9 mouse cellular contexts compared by ENCODE assay signal in the genomic region with DNA sequence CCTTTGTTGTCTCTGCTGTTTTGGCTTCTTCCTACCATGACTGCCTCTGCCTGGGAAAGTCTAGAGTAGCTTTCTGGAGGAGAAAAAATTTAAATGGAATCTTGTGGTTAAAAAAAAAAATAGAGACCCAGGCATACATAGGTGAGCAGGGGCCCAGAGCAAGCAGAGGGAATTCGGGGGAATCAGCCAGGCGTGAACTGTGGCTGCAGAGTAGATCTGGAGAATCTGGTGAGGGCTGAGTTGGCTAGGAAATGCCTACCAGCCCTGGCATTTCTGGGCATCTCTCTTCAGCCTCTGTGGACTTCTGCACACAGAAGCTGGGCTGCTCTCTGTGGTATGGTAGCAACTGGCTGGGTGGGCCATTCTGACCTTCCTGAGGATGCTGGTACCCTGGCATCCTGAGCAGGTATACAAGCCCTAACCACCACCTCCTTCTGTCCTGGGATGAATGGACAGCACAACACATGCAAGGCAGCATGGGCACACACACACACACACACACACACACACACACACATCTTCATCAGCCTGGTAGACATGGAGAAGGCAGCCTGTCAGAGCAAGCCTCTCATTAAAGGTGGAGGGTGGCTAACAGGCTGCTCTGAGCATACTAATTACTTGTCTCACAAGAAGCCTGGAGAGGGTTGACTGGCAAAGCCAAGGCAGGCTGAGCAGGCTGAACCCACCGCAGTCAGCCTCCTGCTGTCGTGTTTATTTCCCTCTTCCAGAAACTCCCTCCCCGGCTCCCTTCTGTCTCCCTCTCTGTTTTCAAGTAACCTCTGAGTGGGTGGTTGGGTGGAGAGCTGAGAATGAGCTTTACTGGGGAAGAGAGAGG. TPM values are rescaled to one million over a fixed set of nuclear protein-coding genes. Genes with fewer than 3 reads are reported as not detected.
DNase-seq lines count a peak whose midpoint lies in the region; ATAC-seq and TF ChIP-seq lines count a peak whose summit lies in the region.
"Had no signal": no experiment of that assay in that cellular context is flagged by ENCODE, and none has a peak within 500 bp of the region (broad histone marks: within the 10 kb centered on the region; RNA-seq: fewer than 3 reads in every experiment).

No protein-coding gene starts in this region.

- peak overlapping the region; percentile 87 for H3K27ac ChIP-seq in forebrain, embryonic 16.5 days (ENCODE audit: low read length)
- H3K27ac ChIP-seq in neural tube, embryonic 14.5 days (ENCODE audit: low read depth, low read length): peak overlapping the region; percentile 8; the same call in 1 of the 2 replicates
- no peak overlapping the region for H3K27ac ChIP-seq in gastrocnemius, adult 2 months
- H3K27ac ChIP-seq: liver, embryonic 13.5 days had no signal

- no peak overlapping the region for H3K4me2 ChIP-seq in forebrain, embryonic 16.5 days (ENCODE audit: low read length)
- no peak overlapping the region for H3K4me2 ChIP-seq in neural tube, embryonic 14.5 days (ENCODE audit: low read depth, low read length)
- H3K4me2 ChIP-seq: liver, embryonic 13.5 days had no signal

- 9% methylated on average over 5 of the region's 5 CpGs for WGBS in forebrain, embryonic 16.5 days
- WGBS in neural tube, embryonic 14.5 days: 27% methylated on average over 5 of the region's 5 CpGs

- H3K9me3 ChIP-seq in forebrain, embryonic 16.5 days (ENCODE audit: control insufficient read depth, low read length): no peaks in the 10 kb centered on the region
- no peaks in the 10 kb centered on the region for H3K9me3 ChIP-seq in neural tube, embryonic 14.5 days (ENCODE audit: control insufficient read depth, low read length)
- H3K9me3 ChIP-seq: liver, embryonic 13.5 days had no signal

- peak; percentile 48 to 50 for DNase-seq in cerebellum, postnatal 25 days
- peak; percentile 50 to 57 for DNase-seq in layer of hippocampus, postnatal 36 days
- DNase-seq in gastrocnemius, adult 2 months: no peak
- DNase-seq in heart, postnatal 14 days: no peak
- DNase-seq in adrenal gland, postnatal 14 days: no peak
- DNase-seq in ovary, adult 18-20 months (ENCODE audit: low spot score): no peak
- DNase-seq: liver, embryonic 13.5 days had no signal

- ATAC-seq in forebrain, embryonic 16.5 days: peak; percentile 98
- ATAC-seq in neural tube, embryonic 14.5 days (ENCODE audit: low read depth): peak; percentile 90

- H3K27me3 ChIP-seq in forebrain, embryonic 16.5 days (replicated peaks; ENCODE audit: control insufficient read depth, insufficient read depth, low read length): no peaks in the 10 kb centered on the region
- no peaks in the 10 kb centered on the region for H3K27me3 ChIP-seq in neural tube, embryonic 14.5 days (ENCODE audit: control insufficient read depth, insufficient read depth, low read length)

- H3K36me3 ChIP-seq in forebrain, embryonic 16.5 days (ENCODE audit: control insufficient read depth, insufficient read depth): no peaks in the 10 kb centered on the region
- H3K36me3 ChIP-seq in neural tube, embryonic 14.5 days (ENCODE audit: control insufficient read depth, insufficient read depth, low read length): no peaks in the 10 kb centered on the region
- H3K36me3 ChIP-seq: liver, embryonic 13.5 days had no signal

- H3K4me1 ChIP-seq in forebrain, embryonic 16.5 days (replicated peaks; ENCODE audit: control insufficient read depth, insufficient read depth, low read length): peaks cover 20% of the 10 kb centered on the region
- H3K4me1 ChIP-seq in neural tube, embryonic 14.5 days (ENCODE audit: control insufficient read depth, insufficient read depth, low read length): 0 out of 2 replicates have a peak, but pooled peaks cover 7% of the 10 kb centered on the region
- H3K4me1 ChIP-seq: liver, embryonic 13.5 days had no signal

- no peak for TF ChIP-seq CTCF in gastrocnemius, adult 2 months (IDR thresholded peaks at IDR 0.05)

- no peak overlapping the region for H3K4me3 ChIP-seq in forebrain, embryonic 16.5 days (replicated peaks; ENCODE audit: low read length)
- H3K4me3 ChIP-seq in neural tube, embryonic 14.5 days (ENCODE audit: low read depth, low read length): no peak overlapping the region
- no peak overlapping the region for H3K4me3 ChIP-seq in gastrocnemius, adult 2 months
- H3K4me3 ChIP-seq: liver, embryonic 13.5 days had no signal

- H3K9ac ChIP-seq in forebrain, embryonic 16.5 days (replicated peaks; ENCODE audit: low read depth, low read length): no peak overlapping the region
- no peak overlapping the region for H3K9ac ChIP-seq in neural tube, embryonic 14.5 days (replicated peaks; ENCODE audit: low read depth, low read length)
- H3K9ac ChIP-seq: liver, embryonic 13.5 days had no signal

- intact Hi-C loops in gastrocnemius, adult 2 months (cut with DNase I): no loop called here
- intact Hi-C loops in heart, postnatal 14 days (cut with DNase I): no loop called here

RNA-seq across cellular contexts. Expression of gene Gm973, which starts 19.1 kb away (rescaled TPM):
- 6.2 and 6.3 TPM in 2 replicates for polyA plus RNA-seq in forebrain, embryonic 16.5 days (2015; fragmentation: Nextera tagmentation; extraction: Ambion mirVana)
- total RNA-seq in layer of hippocampus, postnatal 36 days (2021): 10 to 100 TPM; 10.8 to 11.0 TPM
- 9.0 and 13.2 TPM in 2 replicates for polyA plus RNA-seq in neural tube, embryonic 14.5 days (2014; fragmentation: Nextera tagmentation; extraction: Ambion mirVana)
- 1 to 10 TPM in 1 of 2 experiments, under 1 TPM in 1; 0.75 to 1.7 TPM for total RNA-seq in gastrocnemius, adult 2 months (2021)
- under 1 TPM; 0.29 to 0.79 TPM for total RNA-seq in heart, postnatal 14 days (2021)
- total RNA-seq in adrenal gland, postnatal 14 days (2021): 4.7 and 5.5 TPM in 2 replicates

RNA-seq across cellular contexts. Expression of gene Fzd7, which starts 53.0 kb away (rescaled TPM):
- 2.7 and 3.4 TPM in 2 replicates for polyA plus RNA-seq in forebrain, embryonic 16.5 days (2015; fragmentation: Nextera tagmentation; extraction: Ambion mirVana)
- total RNA-seq in layer of hippocampus, postnatal 36 days (2021): 1 to 10 TPM; 5.3 to 5.4 TPM
- polyA plus RNA-seq in neural tube, embryonic 14.5 days (2014; fragmentation: Nextera tagmentation; extraction: Ambion mirVana): 4.3 and 4.5 TPM in 2 replicates
- total RNA-seq in gastrocnemius, adult 2 months (2021): 10 to 100 TPM; 21.6 to 42.4 TPM
- total RNA-seq in heart, postnatal 14 days (2021): 1 to 10 TPM; 4.7 to 6.4 TPM
- total RNA-seq in adrenal gland, postnatal 14 days (2021): 13.7 and 13.9 TPM in 2 replicates

Comparison
In these comparisons a context has a peak if more than half of its experiments do, and no peak if none do; other contexts are left out.
1. DNase-seq: peak in cerebellum, postnatal 25 days (2 of 2) and layer of hippocampus, postnatal 36 days (2 of 2); none in gastrocnemius, adult 2 months (single experiment), heart, postnatal 14 days (0 of 2), adrenal gland, postnatal 14 days (single experiment) and ovary, adult 18-20 months (single experiment).